Mouse (Mus musculus): ENCODE measurements around the gene 2310057M21Rik. TPM values are rescaled to one million over a fixed set of nuclear protein-coding genes. Genes with fewer than 3 reads are reported as not detected.

Gene 2310057M21Rik
- total RNA-seq, 2 experiments from 2014 or later = 22.6 to 33.1 TPM

- intact Hi-C loops (cut with DNase I) = no loop called here
Observed at GRCm38 (mm10) chr7:131329416-131329815, 33.1 kb downstream of the 2310057M21Rik start, which contains the start of gene Fam24b. Gene Fam24b, minus strand, starts transcription at chr7:131329516.

GRCm38 (mm10) chr7:131327054-131327453 is 35.5 kb downstream of the 2310057M21Rik start:
- no peak for DNase-seq (ENCODE audit: low spot score in 2 of 2)
- intact Hi-C loops (cut with DNase I) = no loop called here

More at GRCm38 (mm10) chr7:131329416-131329815, 33.1 kb downstream of the 2310057M21Rik start, which contains the start of gene Fam24b:
- DNase-seq (ENCODE audit: low spot score in 2 of 2) = no peak

- DNase-seq (ENCODE audit: low spot score in 2 of 2) = no peak
- intact Hi-C loops (cut with DNase I) = no loop called here
Observed at GRCm38 (mm10) chr7:131322192-131322591, 40.4 kb downstream of the 2310057M21Rik start, which contains the start of gene Cuzd1. Gene Cuzd1, minus strand, starts transcription at chr7:131322292.

GRCm38 (mm10) chr7:131318340-131318739 is 44.2 kb downstream of the 2310057M21Rik start:
- intact Hi-C loops (cut with DNase I) = no loop called here
- DNase-seq (ENCODE audit: low spot score in 2 of 2) = no peak

GRCm38 (mm10) chr7:131317587-131317986 is 45.0 kb downstream of the 2310057M21Rik start:
- intact Hi-C loops (cut with DNase I) = no loop called here

GRCm38 (mm10) chr7:131314493-131314892 is 48.1 kb downstream of the 2310057M21Rik start:
- DNase-seq (ENCODE audit: low spot score in 2 of 2) = no peak
- intact Hi-C loops (cut with DNase I) = no loop called here

More at GRCm38 (mm10) chr7:131317587-131317986, 45.0 kb downstream of the 2310057M21Rik start:
- DNase-seq (ENCODE audit: low spot score in 2 of 2) = no peak

- intact Hi-C loops (cut with DNase I) = no loop called here
- no peak for DNase-seq (ENCODE audit: low spot score in 2 of 2)
Observed at GRCm38 (mm10) chr7:131306733-131307132, 55.8 kb downstream of the 2310057M21Rik start.

GRCm38 (mm10) chr7:131303340-131303739 is 59.2 kb downstream of the 2310057M21Rik start:
- DNase-seq (ENCODE audit: low spot score in 2 of 2) = no peak
- intact Hi-C loops (cut with DNase I) = no loop called here

- DNase-seq (ENCODE audit: low spot score in 2 of 2) = no peak
- intact Hi-C loops (cut with DNase I) = no loop called here
Observed at GRCm38 (mm10) chr7:131297151-131297550, 65.4 kb downstream of the 2310057M21Rik start.

Other genes with a start within 250 kb of the 2310057M21Rik start
- not detected for gene 4933402N03Rik, start 216.4 kb downstream of the 2310057M21Rik start, total RNA-seq (2021)
- gene 5430419D17Rik, start 188.4 kb downstream of the 2310057M21Rik start, total RNA-seq (2021) = not detected
- under 1 TPM; 0.16 to 0.23 TPM for gene Cuzd1, start 40.5 kb downstream of the 2310057M21Rik start, total RNA-seq (2021)
- gene Fam24b, start 33.2 kb downstream of the 2310057M21Rik start, total RNA-seq (2021) = not detected
- gene Fam24a, start 28.9 kb downstream of the 2310057M21Rik start, total RNA-seq (2021) = not detected
- 10 to 100 TPM; 49.1 to 53.5 TPM for gene Pstk, start 8.4 kb upstream of the 2310057M21Rik start, total RNA-seq (2021)
- 10 to 100 TPM; 45.0 to 48.4 TPM for gene Ikzf5, start 47.8 kb upstream of the 2310057M21Rik start, total RNA-seq (2021)
- gene Acadsb, start 47.8 kb upstream of the 2310057M21Rik start, total RNA-seq (2021) = 10 to 100 TPM; 76.1 to 79.3 TPM
- gene Hmx3, start 180.1 kb upstream of the 2310057M21Rik start, total RNA-seq (2021) = not detected
- not detected for gene Hmx2, start 186.0 kb upstream of the 2310057M21Rik start, total RNA-seq (2021)
- 10 to 100 TPM; 61.5 to 62.7 TPM for gene Bub3, start 197.5 kb upstream of the 2310057M21Rik start, total RNA-seq (2021)

All from left cerebral cortex, postnatal 25 days (tissue).